Mouse (Mus musculus): ENCODE results near the gene Itih5.

The Itih5 gene

GRCm38 (mm10) chr2:10167283-10167682 is 13.9 kb downstream of the Itih5 start:
- DNase-seq (ENCODE audit: inconsistent age in 2 of 2, low spot score in 1 of 2), result no peak

- no peak for DNase-seq (ENCODE audit: inconsistent age in 2 of 2, low spot score in 1 of 2)
Observed at GRCm38 (mm10) chr2:10168016-10168415, 14.6 kb downstream of the Itih5 start.

DNA sequence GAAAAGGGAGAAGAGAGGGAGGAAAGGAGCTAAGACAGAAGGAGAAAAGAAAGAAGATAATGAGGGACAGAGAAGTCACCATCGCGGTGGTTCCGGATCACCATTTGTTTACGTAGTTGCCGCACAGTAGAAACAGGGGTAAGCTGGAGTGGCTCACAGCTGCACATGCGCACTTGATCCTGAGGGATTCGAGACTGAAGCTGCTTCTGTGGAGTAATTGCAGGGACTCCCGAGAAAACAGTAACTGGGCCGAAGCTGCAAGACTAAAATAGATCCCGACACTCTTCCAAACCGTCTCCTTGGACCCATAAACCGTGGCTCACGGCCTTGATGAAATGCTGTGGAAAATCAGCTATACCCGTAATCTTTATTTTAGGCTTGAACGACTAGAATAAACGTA is 16.6 kb downstream of the Itih5 start:
- no peak for DNase-seq (ENCODE audit: inconsistent age in 2 of 2, low spot score in 1 of 2)

DNA sequence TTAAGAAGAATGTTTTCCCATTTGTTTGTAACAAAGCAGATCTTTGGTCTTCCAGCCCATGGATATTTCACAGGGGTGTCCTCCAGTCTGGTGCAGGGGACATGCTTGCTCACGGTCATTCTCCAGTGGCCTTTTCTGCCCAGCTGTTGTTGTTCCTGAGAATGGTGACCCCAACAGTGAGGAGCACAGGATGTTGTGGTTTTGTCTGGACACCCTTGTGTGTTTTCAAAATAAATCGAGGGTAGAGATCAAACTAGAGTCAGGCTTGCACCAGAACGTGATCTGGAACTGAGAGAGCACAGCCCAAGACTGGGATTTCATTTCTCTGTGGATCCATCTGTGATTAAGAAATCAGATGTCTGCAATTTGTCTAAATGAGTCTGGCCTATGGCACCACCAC is 40.2 kb downstream of the Itih5 start:
- DNase-seq (ENCODE audit: inconsistent age in 2 of 2, low spot score in 1 of 2), result peak in 1 of 2 experiments; percentile 26

- no peak for DNase-seq (ENCODE audit: inconsistent age in 2 of 2, low spot score in 1 of 2)
Observed at GRCm38 (mm10) chr2:10195162-10195561, 41.8 kb downstream of the Itih5 start.

DNA sequence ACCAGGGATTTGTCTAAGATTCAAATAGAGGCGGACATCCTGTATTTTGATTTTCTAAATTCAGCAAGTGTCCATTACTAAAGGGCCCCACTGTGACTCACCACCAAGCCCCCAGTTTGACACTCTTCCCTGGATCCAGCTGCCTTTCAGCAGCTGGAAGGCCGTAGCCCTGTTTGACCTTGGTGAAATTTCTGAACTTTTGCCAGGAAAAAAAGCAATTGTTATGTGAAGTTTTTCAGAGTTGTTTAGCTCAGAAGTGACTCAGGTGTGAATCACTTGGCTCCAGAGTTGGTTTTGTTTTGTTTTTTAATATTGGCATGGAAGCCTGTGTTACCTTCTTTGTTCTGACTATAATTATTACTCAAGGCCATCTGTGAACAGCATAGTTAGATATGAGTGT is 46.0 kb downstream of the Itih5 start:
- DNase-seq (ENCODE audit: inconsistent age in 2 of 2, low spot score in 1 of 2), result peak; percentile 47 to 92

DNA sequence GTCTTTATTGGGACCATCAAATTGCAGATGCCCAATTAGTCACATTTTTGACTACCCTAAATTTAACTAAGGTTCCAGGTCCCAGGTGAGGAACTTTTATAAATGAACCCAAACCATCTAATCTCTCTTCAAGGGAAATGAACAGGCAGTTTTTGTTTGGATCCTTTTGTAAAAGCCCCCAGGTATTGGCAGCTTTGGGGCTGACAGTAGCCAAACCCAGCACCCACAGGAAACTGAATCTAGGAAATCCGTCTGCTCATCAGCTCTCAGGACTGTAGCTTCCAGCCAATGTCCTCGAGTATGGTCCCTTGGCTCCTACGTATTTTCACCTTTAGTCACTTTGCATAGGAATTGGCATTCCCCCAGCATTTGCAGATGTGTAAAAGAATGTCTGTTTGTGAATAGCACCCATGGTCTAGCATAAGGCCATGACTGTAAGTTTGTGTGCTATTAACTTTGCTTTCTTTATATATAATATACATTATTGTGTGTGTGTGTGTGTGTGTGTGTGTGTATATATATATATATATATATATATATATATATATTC is 47.4 kb downstream of the Itih5 start:
- DNase-seq (ENCODE audit: inconsistent age in 2 of 2, low spot score in 1 of 2), result no peak

- no peak for DNase-seq (ENCODE audit: inconsistent age in 2 of 2, low spot score in 1 of 2)
Observed at GRCm38 (mm10) chr2:10204301-10204700, 50.9 kb downstream of the Itih5 start.

DNA sequence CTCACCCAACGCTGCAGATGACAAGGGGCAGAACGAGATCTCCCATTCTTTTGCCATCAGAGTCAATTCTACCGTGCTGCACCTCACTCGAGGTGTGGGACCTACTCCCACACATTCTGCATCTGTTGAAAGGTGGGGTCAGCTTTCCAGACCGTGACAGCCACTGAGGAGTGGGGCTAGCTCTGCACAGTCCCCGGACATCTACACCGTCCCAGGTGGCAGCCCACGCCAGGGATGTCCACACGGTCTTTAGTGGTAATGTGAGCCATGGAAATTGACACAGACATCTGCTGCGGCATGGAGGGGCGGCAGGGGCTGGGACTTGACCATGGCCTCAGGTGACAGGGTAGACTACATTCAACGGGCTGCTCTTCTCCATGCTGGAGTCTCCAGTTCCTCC is 60.1 kb downstream of the Itih5 start:
- DNase-seq (ENCODE audit: inconsistent age in 2 of 2, low spot score in 1 of 2), result no peak

- peak in 1 of 2 experiments; percentile 54 for DNase-seq (ENCODE audit: inconsistent age in 2 of 2, low spot score in 1 of 2)
Observed at GRCm38 (mm10) chr2:10215876-10216565, 62.6 kb downstream of the Itih5 start.

DNA sequence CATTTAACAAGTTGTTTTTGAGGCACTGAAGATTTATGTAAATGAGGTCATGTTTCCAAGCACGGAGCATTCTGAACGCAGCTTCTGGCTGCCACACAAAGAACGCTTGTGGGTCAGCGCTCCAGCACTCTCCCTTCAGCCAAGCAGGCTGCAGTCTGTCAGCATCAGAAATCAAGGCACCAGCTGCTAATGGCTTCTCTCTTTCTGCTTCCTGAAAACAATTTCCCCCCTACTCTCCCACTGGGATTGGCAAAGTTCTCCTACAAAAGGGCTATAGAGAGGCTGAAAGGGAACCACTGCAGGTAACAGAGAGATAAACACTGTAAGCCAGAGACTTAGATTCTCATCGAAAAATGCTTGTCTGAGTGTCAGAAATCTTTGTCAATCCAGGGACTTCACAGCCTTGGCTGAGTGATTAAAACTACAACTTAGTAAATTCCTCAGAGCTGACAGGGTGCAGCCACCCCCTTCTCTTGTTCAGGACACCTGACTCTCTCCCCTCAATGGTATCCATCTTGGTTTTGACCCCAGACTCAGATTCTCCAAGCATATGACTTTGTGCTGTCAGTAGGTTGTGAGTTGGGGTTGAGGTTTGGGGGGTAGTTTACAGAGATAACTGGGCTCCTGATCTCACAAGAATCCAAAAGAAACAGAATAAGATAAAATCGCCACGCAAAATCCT is 63.3 kb downstream of the Itih5 start:
- DNase-seq (ENCODE audit: inconsistent age in 2 of 2, low spot score in 1 of 2), result peak; percentile 51 to 59

DNA sequence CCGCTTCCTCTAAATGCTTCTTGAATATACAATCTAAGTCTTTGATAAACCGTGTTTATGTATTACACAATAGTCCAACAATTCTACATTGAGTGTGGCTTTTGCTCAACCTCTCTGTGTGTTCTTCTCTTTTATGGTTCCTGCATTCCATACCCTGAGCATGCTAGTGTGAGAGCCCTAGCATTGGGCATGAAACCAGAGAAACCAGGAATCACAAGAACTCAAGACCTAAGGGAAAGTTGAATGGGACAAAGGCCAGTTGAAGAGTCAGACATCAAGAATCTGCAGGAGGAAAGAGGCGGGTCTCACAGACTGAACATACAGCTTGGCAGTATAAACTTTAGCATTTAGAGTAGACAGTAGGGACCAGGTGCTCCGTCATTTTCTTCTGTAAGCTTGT is 68.5 kb downstream of the Itih5 start:
- no peak for DNase-seq (ENCODE audit: inconsistent age in 2 of 2, low spot score in 1 of 2)

DNA sequence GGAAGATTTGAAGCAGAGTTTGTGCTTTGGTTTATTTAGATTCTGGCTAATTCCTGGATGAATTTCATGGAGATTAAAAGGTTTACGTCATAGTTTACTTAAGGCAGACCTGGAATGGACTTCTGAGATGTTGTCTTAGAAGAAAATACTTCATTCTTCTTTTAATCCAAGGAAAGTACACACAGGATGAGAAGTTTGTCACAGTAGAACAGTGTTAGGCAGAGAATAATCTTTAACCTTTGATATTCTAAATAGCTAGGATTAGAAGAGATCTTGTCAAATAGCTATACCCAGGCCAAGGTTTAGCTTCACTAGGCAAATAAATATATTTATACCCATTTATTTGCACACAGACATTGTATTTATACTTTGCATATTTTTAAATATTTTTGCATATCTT is 73.5 kb downstream of the Itih5 start:
- DNase-seq (ENCODE audit: inconsistent age in 2 of 2, low spot score in 1 of 2), result no peak

- no peak for DNase-seq (ENCODE audit: inconsistent age in 2 of 2, low spot score in 1 of 2)
Observed at GRCm38 (mm10) chr2:10231971-10232370, 78.6 kb downstream of the Itih5 start.

- no peak for DNase-seq (ENCODE audit: inconsistent age in 2 of 2, low spot score in 1 of 2)
Observed at GRCm38 (mm10) chr2:10236554-10236953, 83.2 kb downstream of the Itih5 start.

DNA sequence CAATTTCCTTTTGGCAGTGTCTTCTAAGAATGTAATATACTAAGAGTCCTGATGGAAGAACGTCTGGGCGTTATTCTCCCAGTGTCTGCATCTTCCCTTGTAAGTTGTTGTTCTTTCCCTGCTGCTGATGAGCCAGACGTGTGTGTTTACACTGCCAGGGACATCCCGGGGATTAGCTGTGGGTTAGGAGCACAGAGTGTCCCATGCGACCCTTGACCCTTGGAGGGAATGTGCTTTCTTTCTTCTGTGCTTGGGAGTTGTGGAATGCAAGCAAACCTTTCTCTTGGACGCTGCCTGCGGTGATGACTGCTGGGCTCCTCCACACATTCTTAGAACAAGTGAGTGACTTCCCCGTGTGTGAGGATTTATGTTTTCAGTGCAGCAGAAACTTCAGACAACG is 89.6 kb downstream of the Itih5 start:
- DNase-seq (ENCODE audit: inconsistent age in 2 of 2, low spot score in 1 of 2), result no peak

DNA sequence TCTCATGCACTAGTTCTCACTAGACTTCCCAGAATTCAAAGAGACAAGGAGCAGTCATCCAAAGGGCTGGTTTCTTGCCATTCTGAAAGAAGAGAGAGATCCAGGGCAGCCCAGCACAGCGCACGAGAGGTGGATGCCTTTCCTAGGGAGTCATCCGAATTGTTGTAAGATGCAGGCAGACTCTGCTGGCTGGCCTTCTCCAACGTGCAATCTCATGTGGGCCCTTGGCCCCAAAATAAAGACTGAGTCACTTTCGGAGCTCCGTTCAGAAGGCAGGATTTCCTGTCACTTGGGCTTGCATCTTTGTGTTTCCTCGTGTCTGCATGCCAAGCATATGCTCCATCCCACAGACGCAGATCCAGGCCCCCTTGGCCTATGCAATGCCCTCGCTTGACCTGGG is 97.1 kb downstream of the Itih5 start:
- DNase-seq (ENCODE audit: inconsistent age in 2 of 2, low spot score in 1 of 2), result peak; percentile 33 to 76

DNA sequence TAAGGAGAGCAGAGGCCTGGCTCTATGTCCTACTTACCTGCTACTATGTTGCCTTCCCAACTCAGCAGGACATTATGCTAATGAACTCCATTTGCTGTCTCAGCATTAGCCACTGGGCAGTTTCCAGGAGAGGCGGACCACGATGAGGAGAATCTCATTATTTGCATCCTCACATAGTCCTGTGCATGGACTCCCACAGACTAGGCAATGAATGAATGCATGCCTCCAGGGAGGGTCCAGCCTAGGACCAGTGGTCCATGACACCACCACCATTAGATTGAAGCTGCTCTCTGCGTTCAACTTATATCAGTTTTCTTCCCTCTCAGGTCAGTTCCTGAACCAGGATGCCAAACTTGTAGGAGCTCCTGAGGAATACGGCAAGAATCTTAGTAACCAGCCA is 97.6 kb downstream of the Itih5 start:
- no peak for DNase-seq (ENCODE audit: inconsistent age in 2 of 2, low spot score in 1 of 2)

- no peak for DNase-seq (ENCODE audit: inconsistent age in 2 of 2, low spot score in 1 of 2)
Observed at GRCm38 (mm10) chr2:10251466-10251865, 98.1 kb downstream of the Itih5 start.

DNA sequence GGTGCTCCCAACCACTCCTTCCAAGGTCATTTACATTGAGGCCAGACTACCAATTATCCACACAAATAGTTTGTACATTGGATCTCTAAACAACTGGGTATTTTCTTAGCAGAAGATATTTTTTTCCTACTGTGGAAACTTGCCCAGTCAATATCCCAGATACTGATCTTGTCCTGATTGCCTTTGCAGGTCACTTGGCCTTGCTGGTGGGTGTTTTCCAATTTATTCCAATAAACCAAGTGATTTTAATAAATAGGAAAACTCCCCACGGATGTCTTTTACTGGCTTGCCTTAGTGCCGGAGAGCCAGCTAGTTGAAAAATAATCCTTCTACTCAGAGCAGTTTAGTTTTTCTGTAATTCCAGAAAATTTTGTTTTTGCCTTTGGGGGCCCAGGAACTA is 98.6 kb downstream of the Itih5 start:
- no peak for DNase-seq (ENCODE audit: inconsistent age in 2 of 2, low spot score in 1 of 2)

DNA sequence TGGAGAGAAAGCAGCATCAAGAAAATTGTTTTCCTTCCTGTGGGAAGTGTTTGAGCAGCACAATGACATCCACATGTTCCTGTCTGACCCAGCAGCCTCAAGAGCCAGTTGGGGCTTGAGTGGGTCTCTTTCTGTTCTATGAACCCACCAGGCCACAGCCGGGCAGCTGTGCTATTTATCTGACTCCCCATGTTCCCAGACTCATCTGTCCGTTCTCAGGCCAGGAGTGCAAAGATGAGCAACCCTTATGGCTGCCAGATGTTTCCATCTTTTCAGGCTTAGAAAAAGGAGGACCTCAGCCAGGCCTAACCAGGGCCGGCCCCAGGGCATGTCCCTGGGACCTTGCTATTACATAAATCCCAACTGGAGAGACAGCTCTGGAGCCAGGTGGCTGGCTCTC is 100.0 kb downstream of the Itih5 start:
- DNase-seq (ENCODE audit: inconsistent age in 2 of 2, low spot score in 1 of 2), result no peak

GRCm38 (mm10) chr2:10256949-10257348 is 103.6 kb downstream of the Itih5 start:
- no peak for DNase-seq (ENCODE audit: inconsistent age in 2 of 2, low spot score in 1 of 2)

GRCm38 (mm10) chr2:10258312-10258711 is 104.9 kb downstream of the Itih5 start:
- no peak for DNase-seq (ENCODE audit: inconsistent age in 2 of 2, low spot score in 1 of 2)

Measured in adrenal gland, adult (tissue).